Mouse (Mus musculus): ENCODE results near the gene Rab23. TPM values are rescaled to one million over a fixed set of nuclear protein-coding genes. Genes with fewer than 3 reads are reported as not detected.

Rab23 gene
- polyA plus RNA-seq, 1 experiment from 2014 or later, result 36.2 TPM

GRCm38 (mm10) chr1:33772106-33772505 lies 52.4 kb downstream of the Rab23 start:
- H3K27me3 ChIP-seq, result no peaks in the 10 kb centered on the region
- peaks cover 65% of the 10 kb centered on the region for H3K36me3 ChIP-seq
- H3K4me3 ChIP-seq, result no peak overlapping the region
- 93% methylated on average over 9 of the region's 9 CpGs for WGBS
- no peak overlapping the region for H3K9ac ChIP-seq
- H3K9me3 ChIP-seq, result no peaks in the 10 kb centered on the region
- H3K4me2 ChIP-seq, result no peak overlapping the region
- H3K27ac ChIP-seq, result no peak overlapping the region
- no peak for ATAC-seq (ENCODE audit: insufficient number of reproducible peaks, low FRiP score, low TSS enrichment, low read depth)
- H3K4me1 ChIP-seq, result no peaks in the 10 kb centered on the region

GRCm38 (mm10) chr1:33776175-33776611 lies 56.5 kb downstream of the Rab23 start:
- Histone ChIP-seq H3K4me3 (no peak overlapping the region), H3K27me3 (no peaks in the 10 kb centered on the region), H3K36me3 (peaks cover 52% of the 10 kb centered on the region), H3K27ac (no peak overlapping the region), H3K9ac (no peak overlapping the region), H3K4me1 (no peaks in the 10 kb centered on the region), H3K4me2 (no peak overlapping the region), H3K9me3 (no peaks in the 10 kb centered on the region)
- 78% methylated on average over 14 of the region's 14 CpGs for WGBS
- no peak for ATAC-seq (ENCODE audit: insufficient number of reproducible peaks, low FRiP score, low TSS enrichment, low read depth)

GRCm38 (mm10) chr1:33784561-33784960 lies 64.9 kb downstream of the Rab23 start:
- Histone ChIP-seq H3K4me2 (no peak overlapping the region), H3K9ac (no peak overlapping the region), H3K36me3 (peaks cover 13% of the 10 kb centered on the region; the same call in 1 of the 2 replicates), H3K27ac (no peak overlapping the region), H3K9me3 (no peaks in the 10 kb centered on the region), H3K27me3 (no peaks in the 10 kb centered on the region), H3K4me1 (no peaks in the 10 kb centered on the region), H3K4me3 (no peak overlapping the region)
- WGBS, result 96% methylated on average over 5 of the region's 5 CpGs
- no peak for ATAC-seq (ENCODE audit: insufficient number of reproducible peaks, low FRiP score, low TSS enrichment, low read depth)

GRCm38 (mm10) chr1:33788072-33788471 lies 68.4 kb downstream of the Rab23 start:
- WGBS, result 85% methylated on average over 5 of the region's 5 CpGs
- no peaks in the 10 kb centered on the region for H3K27me3 ChIP-seq
- peaks cover 10% of the 10 kb centered on the region; the same call in 1 of the 2 replicates for H3K36me3 ChIP-seq
- no peak overlapping the region for H3K27ac ChIP-seq
- H3K9ac ChIP-seq, result no peak overlapping the region
- no peak for ATAC-seq (ENCODE audit: insufficient number of reproducible peaks, low FRiP score, low TSS enrichment, low read depth)
- H3K9me3 ChIP-seq, result no peaks in the 10 kb centered on the region
- no peaks in the 10 kb centered on the region for H3K4me1 ChIP-seq
- H3K4me2 ChIP-seq, result no peak overlapping the region
- H3K4me3 ChIP-seq, result no peak overlapping the region

DNA sequence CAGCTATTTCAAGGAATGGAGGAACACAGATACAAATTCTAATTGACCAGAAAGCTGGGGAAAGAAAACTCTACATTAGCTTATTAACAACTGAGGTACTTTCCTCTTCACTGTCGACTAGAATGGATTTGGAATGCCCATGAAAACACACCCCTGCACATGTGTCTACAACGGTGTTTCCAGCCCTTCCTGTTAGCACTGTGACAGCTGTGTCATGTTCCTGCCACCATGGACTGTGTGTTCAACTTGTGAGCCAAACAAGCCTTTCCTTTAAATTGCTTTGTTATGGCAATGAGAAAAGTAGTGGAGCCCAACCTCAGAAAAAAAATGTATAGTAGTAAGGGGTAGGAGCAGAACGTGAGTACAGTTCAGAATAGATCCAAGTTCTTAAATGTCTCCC lies 68.8 kb downstream of the Rab23 start:
- Histone ChIP-seq H3K9ac (no peak overlapping the region), H3K4me2 (no peak overlapping the region), H3K36me3 (peaks cover 8% of the 10 kb centered on the region), H3K4me3 (no peak overlapping the region), H3K4me1 (no peaks in the 10 kb centered on the region), H3K9me3 (no peaks in the 10 kb centered on the region), H3K27ac (no peak overlapping the region), H3K27me3 (no peaks in the 10 kb centered on the region)
- WGBS, result 41% methylated on average over 3 of the region's 3 CpGs
- no peak for ATAC-seq (ENCODE audit: insufficient number of reproducible peaks, low FRiP score, low TSS enrichment, low read depth)

Other genes starting within 250 kb of the Rab23 start
- gene Prim2, start 50.1 kb upstream of the Rab23 start, polyA plus RNA-seq (2015; fragmentation: Nextera tagmentation; extraction: Ambion mirVana), result 32.4 and 33.9 TPM in 2 replicates
- gene Bag2, start 37.9 kb downstream of the Rab23 start, polyA plus RNA-seq (2015; fragmentation: Nextera tagmentation; extraction: Ambion mirVana), result 51.4 and 68.0 TPM in 2 replicates
- 25.1 and 25.6 TPM in 2 replicates for gene Zfp451, start 94.7 kb downstream of the Rab23 start, polyA plus RNA-seq (2015; fragmentation: Nextera tagmentation; extraction: Ambion mirVana)
- gene Bend6, start 187.9 kb downstream of the Rab23 start, polyA plus RNA-seq (2015; fragmentation: Nextera tagmentation; extraction: Ambion mirVana), result 0.81 and 1.3 TPM in 2 replicates
- gene Dst, start 188.3 kb downstream of the Rab23 start, polyA plus RNA-seq (2015; fragmentation: Nextera tagmentation; extraction: Ambion mirVana), result 23.7 and 24.4 TPM in 2 replicates